9 mouse cellular contexts compared by ENCODE assay signal in the genomic region with DNA sequence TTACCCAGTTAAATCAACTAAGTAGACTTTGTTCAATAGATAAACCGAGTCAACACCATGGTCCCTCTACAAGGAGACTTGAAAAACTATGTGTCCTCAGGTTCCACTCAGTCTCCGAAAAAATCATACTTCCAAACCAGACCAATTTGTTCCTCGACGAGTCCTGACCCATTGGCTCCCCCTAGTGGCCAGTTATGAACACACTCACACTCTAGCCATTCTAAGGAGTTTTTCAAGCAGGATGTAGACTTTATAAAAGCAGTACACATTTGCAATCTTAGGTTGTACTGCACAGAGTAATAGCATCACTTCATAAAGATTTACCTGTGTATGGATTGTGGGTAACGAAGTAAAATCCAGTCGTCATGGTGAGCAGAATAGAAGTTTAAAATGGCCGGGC.
DNase-seq lines count a peak whose midpoint lies in the region; ATAC-seq and TF ChIP-seq lines count a peak whose summit lies in the region.
"Had no signal": no experiment of that assay in that cellular context is flagged by ENCODE, and none has a peak within 500 bp of the region (broad histone marks: within the 10 kb centered on the region; RNA-seq: fewer than 3 reads in every experiment).

No protein-coding gene starts in this region.

- no peak for TF ChIP-seq POLR2A in limb, embryonic 14.5 days (IDR thresholded peaks at IDR 0.05; ENCODE audit: borderline replicate concordance, extremely low read depth, insufficient read depth, insufficient read length)

- no peak overlapping the region for H3K9ac ChIP-seq in midbrain, embryonic 15.5 days
- H3K9ac ChIP-seq in embryonic facial prominence, embryonic 14.5 days (ENCODE audit: low read depth, low read length), result no peak overlapping the region
- no peak overlapping the region for H3K9ac ChIP-seq in limb, embryonic 14.5 days (ENCODE audit: low read depth, low read length, severe bottlenecking)
- H3K9ac ChIP-seq: heart, embryonic 13.5 days had no signal

- H3K9me3 ChIP-seq in midbrain, embryonic 10.5 days (replicated peaks), result no peaks in the 10 kb centered on the region
- H3K9me3 ChIP-seq in midbrain, embryonic 15.5 days, result no peaks in the 10 kb centered on the region
- H3K9me3 ChIP-seq in embryonic facial prominence, embryonic 14.5 days (ENCODE audit: control insufficient read depth, low read length), result no peaks in the 10 kb centered on the region
- H3K9me3 ChIP-seq in limb, embryonic 14.5 days (ENCODE audit: control insufficient read depth, low read length), result no peaks in the 10 kb centered on the region
- H3K9me3 ChIP-seq: heart, embryonic 13.5 days had no signal

- 30% methylated on average over 7 of the region's 7 CpGs for WGBS in midbrain, embryonic 10.5 days
- 23% methylated on average over 7 of the region's 7 CpGs for WGBS in midbrain, embryonic 15.5 days
- 21% methylated on average over 7 of the region's 7 CpGs for WGBS in embryonic facial prominence, embryonic 14.5 days
- 21% methylated on average over 7 of the region's 7 CpGs for WGBS in limb, embryonic 14.5 days

- H3K36me3 ChIP-seq in midbrain, embryonic 10.5 days, result no peaks in the 10 kb centered on the region
- no peaks in the 10 kb centered on the region for H3K36me3 ChIP-seq in midbrain, embryonic 15.5 days (replicated peaks)
- no peaks in the 10 kb centered on the region for H3K36me3 ChIP-seq in embryonic facial prominence, embryonic 14.5 days (ENCODE audit: control insufficient read depth, insufficient read depth, low read length)
- no peaks in the 10 kb centered on the region for H3K36me3 ChIP-seq in limb, embryonic 14.5 days (ENCODE audit: control insufficient read depth, insufficient read depth, low read length)

- ATAC-seq in midbrain, embryonic 15.5 days (replicated peaks), result no peak
- ATAC-seq in embryonic facial prominence, embryonic 14.5 days (ENCODE audit: low read depth), result 0 out of 2 replicates have a peak, but pooled peaks have one; percentile 37
- peak; percentile 76 for ATAC-seq in limb, embryonic 14.5 days (ENCODE audit: low FRiP score, low read depth)
- ATAC-seq in activated CD4-positive, CD25-positive, alpha-beta regulatory T cell, adult 4 months, result no peak

- no peak overlapping the region for H3K4me3 ChIP-seq in midbrain, embryonic 10.5 days
- no peak overlapping the region for H3K4me3 ChIP-seq in midbrain, embryonic 15.5 days
- H3K4me3 ChIP-seq in embryonic facial prominence, embryonic 14.5 days (ENCODE audit: low read depth, low read length), result no peak overlapping the region
- no peak overlapping the region for H3K4me3 ChIP-seq in limb, embryonic 14.5 days (replicated peaks; ENCODE audit: low read length)
- H3K4me3 ChIP-seq: heart, embryonic 13.5 days had no signal

- H3K4me2 ChIP-seq in midbrain, embryonic 15.5 days, result no peak overlapping the region
- no peak overlapping the region for H3K4me2 ChIP-seq in embryonic facial prominence, embryonic 14.5 days (ENCODE audit: low read depth, low read length)
- H3K4me2 ChIP-seq in limb, embryonic 14.5 days (replicated peaks; ENCODE audit: low read depth, low read length, severe bottlenecking), result no peak overlapping the region
- H3K4me2 ChIP-seq: heart, embryonic 13.5 days had no signal

- no peak overlapping the region for H3K27ac ChIP-seq in midbrain, embryonic 10.5 days (replicated peaks)
- no peak overlapping the region for H3K27ac ChIP-seq in midbrain, embryonic 15.5 days
- no peak overlapping the region for H3K27ac ChIP-seq in embryonic facial prominence, embryonic 14.5 days (replicated peaks; ENCODE audit: low read depth, low read length)
- H3K27ac ChIP-seq in limb, embryonic 14.5 days (replicated peaks; ENCODE audit: low read depth, low read length), result no peak overlapping the region
- H3K27ac ChIP-seq: heart, embryonic 13.5 days had no signal

- peak; percentile 62 for DNase-seq in midbrain, embryonic 10.5 days (ENCODE audit: low spot score)
- DNase-seq in adrenal gland, postnatal 25 days, result peak; percentile 64
- DNase-seq in embryonic facial prominence, embryonic 14.5 days (ENCODE audit: low spot score), result peak; percentile 82
- DNase-seq in induced T-regulatory cell, adult 2 months (ENCODE audit: low read depth), result peak; percentile 69
- DNase-seq in limb, embryonic 14.5 days (ENCODE audit: low spot score), result peak; percentile 81
- DNase-seq in retina, postnatal 1 day, result peak; percentile 77

- H3K27me3 ChIP-seq in midbrain, embryonic 10.5 days (ENCODE audit: low read depth, poor library complexity, severe bottlenecking), result no peaks in the 10 kb centered on the region
- no peaks in the 10 kb centered on the region for H3K27me3 ChIP-seq in midbrain, embryonic 15.5 days (replicated peaks)
- no peaks in the 10 kb centered on the region for H3K27me3 ChIP-seq in embryonic facial prominence, embryonic 14.5 days (replicated peaks; ENCODE audit: control insufficient read depth, insufficient read depth, low read length)
- no peaks in the 10 kb centered on the region for H3K27me3 ChIP-seq in limb, embryonic 14.5 days (ENCODE audit: control insufficient read depth, insufficient read depth, low read length)

- H3K4me1 ChIP-seq in midbrain, embryonic 10.5 days, result no peaks in the 10 kb centered on the region
- H3K4me1 ChIP-seq in midbrain, embryonic 15.5 days, result no peaks in the 10 kb centered on the region
- H3K4me1 ChIP-seq in embryonic facial prominence, embryonic 14.5 days (ENCODE audit: control insufficient read depth, insufficient read depth, low read length), result no peaks in the 10 kb centered on the region
- no peaks in the 10 kb centered on the region for H3K4me1 ChIP-seq in limb, embryonic 14.5 days (ENCODE audit: control insufficient read depth, insufficient read depth, low read length)

Comparison
In these comparisons a context has a peak if more than half of its experiments do, and no peak if none do; other contexts are left out.
1. ATAC-seq: peak in embryonic facial prominence, embryonic 14.5 days (single experiment) and limb, embryonic 14.5 days (single experiment); none in midbrain, embryonic 15.5 days (single experiment) and activated CD4-positive, CD25-positive, alpha-beta regulatory T cell, adult 4 months (single experiment).
2. Peak in every context shown above with its lines, with median percentiles within 50 percentile points of each other: DNase-seq.